ENCODE assay signal across 18 mouse cellular contexts in the genomic region with DNA sequence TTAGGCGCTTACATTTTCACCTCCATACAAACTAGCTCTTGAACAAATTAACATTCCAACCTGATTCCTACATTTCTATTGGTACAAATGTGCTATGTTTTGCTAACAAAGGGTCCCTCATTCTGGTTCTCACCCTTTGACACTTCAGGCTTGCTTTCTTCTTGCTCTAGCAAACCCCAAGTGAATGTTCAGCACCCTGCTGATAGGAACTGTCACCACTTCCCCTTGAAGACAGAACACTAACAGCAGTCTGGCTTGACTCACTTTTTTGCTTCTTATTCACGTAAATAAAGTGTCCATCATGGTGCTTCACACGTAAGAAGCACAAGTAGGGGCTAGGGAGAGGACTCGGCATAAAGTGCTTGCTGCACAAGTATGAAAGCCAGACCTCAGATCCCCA.
A peak's percentile ranks its signal among the peaks of the same experiment; 100 is the strongest.
DNase-seq lines count a peak whose midpoint lies in the region; ATAC-seq lines count a peak whose summit lies in the region.
"Had no signal": no experiment of that assay in that cellular context is flagged by ENCODE, and none has a peak within 500 bp of the region (broad histone marks: within the 10 kb centered on the region; RNA-seq: fewer than 3 reads in every experiment).

No protein-coding gene starts in this region.

- peak overlapping the region; percentile 8; the same call in 1 of the 2 replicates for H3K27ac ChIP-seq in forebrain, embryonic 13.5 days
- no peak overlapping the region for H3K27ac ChIP-seq in forebrain, embryonic 16.5 days (ENCODE audit: low read length)
- peak overlapping the region; percentile 94 for H3K27ac ChIP-seq in midbrain, embryonic 10.5 days (replicated peaks)
- no peak overlapping the region for H3K27ac ChIP-seq in midbrain, embryonic 14.5 days (replicated peaks; ENCODE audit: low read depth, low read length)
- 0 out of 2 replicates have a peak overlapping the region, but pooled peaks have one; percentile 10 for H3K27ac ChIP-seq in midbrain, embryonic 16.5 days (ENCODE audit: low read length)
- H3K27ac ChIP-seq: heart, embryonic 15.5 days; limb, embryonic 15.5 days; stomach, postnatal 0 days had no signal

- no peaks in the 10 kb centered on the region for H3K27me3 ChIP-seq in forebrain, embryonic 13.5 days
- H3K27me3 ChIP-seq in forebrain, embryonic 16.5 days (replicated peaks; ENCODE audit: control insufficient read depth, insufficient read depth, low read length) = no peaks in the 10 kb centered on the region
- no peaks in the 10 kb centered on the region for H3K27me3 ChIP-seq in midbrain, embryonic 10.5 days (ENCODE audit: low read depth, poor library complexity, severe bottlenecking)
- no peaks in the 10 kb centered on the region for H3K27me3 ChIP-seq in midbrain, embryonic 14.5 days (ENCODE audit: control insufficient read depth, insufficient read depth, low read length)
- H3K27me3 ChIP-seq in midbrain, embryonic 16.5 days (ENCODE audit: control insufficient read depth, insufficient read depth, low read depth, low read length) = no peaks in the 10 kb centered on the region
- H3K27me3 ChIP-seq: limb, embryonic 15.5 days; megakaryocyte, embryonic 14.5 days had no signal

- 0 out of 2 replicates have a peak, but pooled peaks cover 5% of the 10 kb centered on the region for H3K9me3 ChIP-seq in forebrain, embryonic 13.5 days (replicated peaks)
- H3K9me3 ChIP-seq in forebrain, embryonic 16.5 days (ENCODE audit: control insufficient read depth, low read length) = 0 out of 2 replicates have a peak, but pooled peaks cover 5% of the 10 kb centered on the region
- peaks cover 22% of the 10 kb centered on the region for H3K9me3 ChIP-seq in midbrain, embryonic 10.5 days (replicated peaks)
- H3K9me3 ChIP-seq in midbrain, embryonic 14.5 days (ENCODE audit: control insufficient read depth, low read length) = no peaks in the 10 kb centered on the region; the same call in 1 of the 2 replicates
- no peaks in the 10 kb centered on the region for H3K9me3 ChIP-seq in midbrain, embryonic 16.5 days (replicated peaks; ENCODE audit: control insufficient read depth, low read length, poor library complexity, severe bottlenecking)
- H3K9me3 ChIP-seq: heart, embryonic 15.5 days; limb, embryonic 15.5 days had no signal

- no peaks in the 10 kb centered on the region for H3K36me3 ChIP-seq in forebrain, embryonic 13.5 days (ENCODE audit: poor library complexity, severe bottlenecking)
- H3K36me3 ChIP-seq in forebrain, embryonic 16.5 days (ENCODE audit: control insufficient read depth, insufficient read depth) = no peaks in the 10 kb centered on the region
- peaks cover 39% of the 10 kb centered on the region for H3K36me3 ChIP-seq in midbrain, embryonic 10.5 days
- H3K36me3 ChIP-seq in midbrain, embryonic 14.5 days (ENCODE audit: control insufficient read depth, insufficient read depth, low read length) = no peaks in the 10 kb centered on the region
- H3K36me3 ChIP-seq in midbrain, embryonic 16.5 days (ENCODE audit: control insufficient read depth, insufficient read depth, low read length) = no peaks in the 10 kb centered on the region
- H3K36me3 ChIP-seq: heart, embryonic 15.5 days; limb, embryonic 15.5 days had no signal

- WGBS in forebrain, embryonic 13.5 days = 47% methylated on average over 4 of the region's 4 CpGs
- WGBS in forebrain, embryonic 16.5 days = 41% methylated on average over 4 of the region's 4 CpGs
- 83% methylated on average over 4 of the region's 4 CpGs for WGBS in midbrain, embryonic 10.5 days
- WGBS in midbrain, embryonic 14.5 days = 66% methylated on average over 4 of the region's 4 CpGs
- 55% methylated on average over 4 of the region's 4 CpGs for WGBS in midbrain, embryonic 16.5 days

- peaks cover 60% of the 10 kb centered on the region for H3K4me1 ChIP-seq in forebrain, embryonic 13.5 days
- peaks cover 26% of the 10 kb centered on the region for H3K4me1 ChIP-seq in forebrain, embryonic 16.5 days (replicated peaks; ENCODE audit: control insufficient read depth, insufficient read depth, low read length)
- H3K4me1 ChIP-seq in midbrain, embryonic 10.5 days = peaks cover 45% of the 10 kb centered on the region
- peaks cover 27% of the 10 kb centered on the region for H3K4me1 ChIP-seq in midbrain, embryonic 14.5 days (ENCODE audit: control insufficient read depth, insufficient read depth, low read length)
- H3K4me1 ChIP-seq in midbrain, embryonic 16.5 days (ENCODE audit: control insufficient read depth, insufficient read depth, low read length) = peaks cover 17% of the 10 kb centered on the region
- H3K4me1 ChIP-seq: heart, embryonic 15.5 days; megakaryocyte, embryonic 14.5 days had no signal

- intact Hi-C loops in left cerebral cortex, postnatal 4 days (cut with DNase I) = no loop called here

- ATAC-seq in forebrain, embryonic 13.5 days = no peak
- no peak for ATAC-seq in forebrain, embryonic 16.5 days
- ATAC-seq in midbrain, embryonic 14.5 days (ENCODE audit: low FRiP score, low TSS enrichment) = no peak
- ATAC-seq in midbrain, embryonic 16.5 days = no peak
- no peak for ATAC-seq in erythroid progenitor cell, adult 5-6 weeks (replicated peaks; ENCODE audit: low FRiP score, poor library complexity, severe bottlenecking)

- no peak overlapping the region for H3K4me2 ChIP-seq in forebrain, embryonic 13.5 days
- H3K4me2 ChIP-seq in forebrain, embryonic 16.5 days (ENCODE audit: low read length) = no peak overlapping the region
- no peak overlapping the region for H3K4me2 ChIP-seq in midbrain, embryonic 14.5 days (ENCODE audit: low read length)
- no peak overlapping the region for H3K4me2 ChIP-seq in midbrain, embryonic 16.5 days (ENCODE audit: low read length)
- H3K4me2 ChIP-seq: heart, embryonic 15.5 days; limb, embryonic 15.5 days had no signal

- no peak for DNase-seq in midbrain, embryonic 10.5 days (ENCODE audit: low spot score)
- DNase-seq in midbrain, embryonic 14.5 days = no peak
- DNase-seq in forelimb bud, embryonic 11.5 days (ENCODE audit: low read depth, low spot score) = peak; percentile 29
- DNase-seq in left cerebral cortex, postnatal 4 days = no peak
- DNase-seq: adrenal gland, adult 2 months; cerebellum, postnatal 14 days; kidney, adult 18-20 months; kidney, postnatal 10 days; lung, postnatal 10 days; thymus, postnatal 25 days had no signal

- no peak overlapping the region for H3K4me3 ChIP-seq in forebrain, embryonic 13.5 days
- H3K4me3 ChIP-seq in forebrain, embryonic 16.5 days (replicated peaks; ENCODE audit: low read length) = no peak overlapping the region
- H3K4me3 ChIP-seq in midbrain, embryonic 10.5 days = no peak overlapping the region
- H3K4me3 ChIP-seq in midbrain, embryonic 14.5 days (replicated peaks; ENCODE audit: low read depth, low read length) = no peak overlapping the region
- no peak overlapping the region for H3K4me3 ChIP-seq in midbrain, embryonic 16.5 days (ENCODE audit: low read depth, low read length)
- H3K4me3 ChIP-seq: heart, embryonic 15.5 days; limb, embryonic 15.5 days; megakaryocyte, embryonic 14.5 days had no signal

- no peak overlapping the region for H3K9ac ChIP-seq in forebrain, embryonic 13.5 days
- no peak overlapping the region for H3K9ac ChIP-seq in forebrain, embryonic 16.5 days (replicated peaks; ENCODE audit: low read depth, low read length)
- no peak overlapping the region for H3K9ac ChIP-seq in midbrain, embryonic 14.5 days (replicated peaks; ENCODE audit: low read length)
- H3K9ac ChIP-seq in midbrain, embryonic 16.5 days (ENCODE audit: low read depth, low read length) = no peak overlapping the region
- H3K9ac ChIP-seq: heart, embryonic 15.5 days; limb, embryonic 15.5 days had no signal

Comparison
In these comparisons a context has a peak if more than half of its experiments do, and no peak if none do; other contexts are left out.
1. H3K27ac ChIP-seq: peak in forebrain, embryonic 13.5 days (single experiment), midbrain, embryonic 10.5 days (single experiment) and midbrain, embryonic 16.5 days (single experiment); none in forebrain, embryonic 16.5 days (single experiment) and midbrain, embryonic 14.5 days (single experiment).